Mouse (Mus musculus): ENCODE results near the gene Dtx1. TPM values are rescaled to one million over a fixed set of nuclear protein-coding genes. Genes with fewer than 3 reads are reported as not detected.

Dtx1 gene
- polyA plus RNA-seq, 1 experiment from 2014 or later, result 17.1 TPM

DNA sequence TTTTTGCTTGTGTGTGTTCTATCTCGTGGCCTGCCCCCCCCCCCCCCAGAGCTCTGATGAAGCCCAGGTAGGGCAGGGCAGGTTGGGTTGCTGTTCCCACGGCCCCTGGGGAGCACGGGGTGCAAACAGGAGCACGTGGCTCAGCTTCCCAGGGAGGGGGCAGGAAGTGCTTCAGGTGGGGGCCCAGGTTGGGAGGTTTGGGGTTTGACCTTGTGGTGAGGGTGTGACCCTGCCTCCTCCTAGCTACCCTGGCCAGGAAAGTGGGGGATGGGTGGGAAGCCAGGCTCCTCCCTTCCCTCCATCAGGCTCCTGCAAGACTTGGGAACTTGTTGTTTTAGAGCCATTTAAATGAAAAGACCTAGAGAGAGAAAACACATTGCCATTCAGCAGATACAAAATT is 23.3 kb downstream of the Dtx1 start:
- Histone ChIP-seq H3K27me3 (peaks cover 70% of the 10 kb centered on the region), H3K27ac (replicated peaks) (no peak overlapping the region), H3K36me3 (no peaks in the 10 kb centered on the region), H3K9me3 (no peaks in the 10 kb centered on the region), H3K4me2 (replicated peaks) (no peak overlapping the region), H3K9ac (replicated peaks) (no peak overlapping the region), H3K4me3 (no peak overlapping the region), H3K4me1 (no peaks in the 10 kb centered on the region)
- 57% methylated on average over 4 of the region's 4 CpGs for WGBS
- ATAC-seq (ENCODE audit: low FRiP score, low read depth), result no peak

DNA sequence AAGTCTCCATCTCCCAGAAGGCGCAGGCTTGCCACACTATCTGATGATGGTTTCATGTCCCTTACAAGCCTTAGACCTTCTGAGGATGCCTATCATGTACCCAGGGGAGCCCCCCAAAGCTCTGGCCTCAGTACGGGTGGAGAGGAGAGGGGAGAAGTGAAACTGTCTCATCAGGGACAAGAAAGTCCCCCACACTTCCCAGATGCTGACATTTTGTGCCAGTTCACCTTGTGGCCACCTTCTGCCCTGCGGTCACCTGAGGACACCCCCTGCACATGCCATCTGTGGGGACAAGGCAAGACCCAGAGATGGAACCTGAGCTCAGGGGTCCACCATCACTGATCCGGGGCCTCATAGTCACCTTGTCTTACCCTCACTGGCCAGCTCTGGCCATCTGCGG is 23.8 kb downstream of the Dtx1 start:
- peaks cover 4% of the 10 kb centered on the region for H3K4me1 ChIP-seq
- H3K4me2 ChIP-seq (replicated peaks), result no peak overlapping the region
- H3K4me3 ChIP-seq, result no peak overlapping the region
- H3K27ac ChIP-seq (replicated peaks), result no peak overlapping the region
- H3K27me3 ChIP-seq, result peaks cover 70% of the 10 kb centered on the region
- H3K9ac ChIP-seq (replicated peaks), result no peak overlapping the region
- no peaks in the 10 kb centered on the region for H3K9me3 ChIP-seq
- ATAC-seq (ENCODE audit: low FRiP score, low read depth), result no peak
- 91% methylated on average over 5 of the region's 5 CpGs for WGBS
- H3K36me3 ChIP-seq, result no peaks in the 10 kb centered on the region

DNA sequence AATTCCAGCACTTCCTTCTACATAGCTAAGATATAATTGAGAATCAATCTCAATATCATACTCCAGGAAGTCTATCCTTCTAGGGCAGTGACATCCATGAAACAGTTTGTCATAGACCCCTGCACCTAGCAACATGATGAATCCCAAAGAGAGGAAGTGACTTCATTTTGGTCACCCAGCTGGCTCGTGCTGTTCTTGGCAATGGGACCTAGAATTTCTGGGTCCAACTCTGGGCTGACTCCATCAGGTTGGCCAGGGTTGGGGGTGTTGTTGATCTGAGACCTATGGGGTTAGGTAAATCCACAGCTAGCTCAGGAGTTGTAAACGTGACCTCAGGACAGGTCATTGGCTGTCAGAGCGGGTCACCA is 24.3 kb downstream of the Dtx1 start:
- no peak for ATAC-seq (ENCODE audit: low FRiP score, low read depth)
- H3K27ac ChIP-seq (replicated peaks), result no peak overlapping the region
- no peak overlapping the region for H3K9ac ChIP-seq (replicated peaks)
- H3K36me3 ChIP-seq, result no peaks in the 10 kb centered on the region
- no peak overlapping the region for H3K4me2 ChIP-seq (replicated peaks)
- no peak overlapping the region for H3K4me3 ChIP-seq
- WGBS, result 85% methylated on average over 3 of the region's 3 CpGs
- H3K4me1 ChIP-seq, result peaks cover 8% of the 10 kb centered on the region
- peaks cover 70% of the 10 kb centered on the region for H3K27me3 ChIP-seq
- H3K9me3 ChIP-seq, result no peaks in the 10 kb centered on the region

GRCm38 (mm10) chr5:120686749-120687483 is 24.8 kb downstream of the Dtx1 start:
- Histone ChIP-seq H3K4me1 (peaks cover 10% of the 10 kb centered on the region), H3K27ac (replicated peaks) (no peak overlapping the region), H3K36me3 (no peaks in the 10 kb centered on the region), H3K27me3 (peaks cover 70% of the 10 kb centered on the region), H3K4me3 (no peak overlapping the region), H3K9ac (replicated peaks) (no peak overlapping the region), H3K4me2 (replicated peaks) (no peak overlapping the region), H3K9me3 (no peaks in the 10 kb centered on the region)
- whole genome bisulfite sequencing, result 86% methylated on average over 6 of the region's 6 CpGs
- no peak for ATAC-seq (ENCODE audit: low FRiP score, low read depth)

- no peak overlapping the region for H3K27ac ChIP-seq (replicated peaks)
- ATAC-seq (ENCODE audit: low FRiP score, low read depth), result no peak
- H3K4me3 ChIP-seq, result no peak overlapping the region
- H3K9me3 ChIP-seq, result no peaks in the 10 kb centered on the region
- H3K27me3 ChIP-seq, result peaks cover 68% of the 10 kb centered on the region
- H3K4me1 ChIP-seq, result peaks cover 14% of the 10 kb centered on the region
- 81% methylated on average over 8 of the region's 8 CpGs for WGBS
- no peak overlapping the region for H3K4me2 ChIP-seq (replicated peaks)
- no peak overlapping the region for H3K9ac ChIP-seq (replicated peaks)
- no peaks in the 10 kb centered on the region for H3K36me3 ChIP-seq
Measured at GRCm38 (mm10) chr5:120685678-120686077, 26.0 kb downstream of the Dtx1 start.

DNA sequence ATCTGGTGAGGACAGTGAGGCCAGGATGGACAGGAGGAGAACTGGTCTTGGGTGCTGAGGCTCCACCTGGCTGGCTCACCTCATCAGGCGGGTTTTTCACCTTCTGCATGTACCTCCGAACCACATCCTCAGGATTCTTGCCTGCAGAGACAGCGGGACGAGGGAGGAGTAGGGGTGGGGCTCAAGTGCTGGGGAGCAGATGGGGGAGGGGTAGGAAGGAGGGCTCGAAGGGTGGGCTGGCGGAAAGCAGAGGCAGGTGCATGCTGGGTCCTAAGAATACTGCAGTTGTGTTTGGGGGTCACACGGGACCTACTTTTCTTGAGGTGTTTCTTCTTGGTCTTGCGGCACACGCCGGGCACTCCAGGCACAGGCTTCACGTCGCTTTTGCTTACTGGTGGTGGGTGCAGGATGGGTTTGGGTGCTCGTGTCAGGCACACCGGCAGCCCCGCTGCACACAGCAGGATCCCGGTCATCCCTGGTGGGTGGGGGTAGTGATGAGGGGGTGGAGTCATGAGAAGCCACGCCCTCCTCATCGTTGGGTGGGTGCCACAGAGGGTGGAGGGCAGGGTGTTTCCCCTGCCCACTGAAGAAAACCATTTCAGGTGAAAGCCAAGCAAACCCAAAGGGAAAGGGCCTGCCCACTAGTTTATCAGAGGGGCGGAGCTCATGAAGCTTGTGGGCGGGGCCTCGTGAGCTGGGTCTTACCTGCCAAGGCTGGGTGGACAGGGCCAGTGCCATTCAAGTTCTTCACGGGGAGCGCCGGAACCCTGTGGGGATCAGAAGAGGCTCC is 28.6 kb downstream of the Dtx1 start:
- Histone ChIP-seq H3K9ac (replicated peaks) (no peak overlapping the region), H3K27me3 (peaks cover 67% of the 10 kb centered on the region), H3K36me3 (no peaks in the 10 kb centered on the region), H3K9me3 (no peaks in the 10 kb centered on the region), H3K27ac (replicated peaks) (no peak overlapping the region), H3K4me2 (replicated peaks) (0 out of 2 replicates have a peak overlapping the region, but pooled peaks have one; percentile 3), H3K4me3 (no peak overlapping the region), H3K4me1 (peaks cover 25% of the 10 kb centered on the region)
- ATAC-seq (ENCODE audit: low FRiP score, low read depth), result no peak
- whole genome bisulfite sequencing, result 7% methylated on average over 24 of the region's 24 CpGs

GRCm38 (mm10) chr5:120680918-120681317 is 30.8 kb downstream of the Dtx1 start:
- H3K27ac ChIP-seq (replicated peaks), result peak overlapping the region; percentile 87
- 0 out of 2 replicates have a peak overlapping the region, but pooled peaks have one; percentile 18 for H3K4me3 ChIP-seq
- 86% methylated on average over 18 of the region's 18 CpGs for WGBS
- H3K4me1 ChIP-seq, result peaks cover 25% of the 10 kb centered on the region
- no peaks in the 10 kb centered on the region for H3K36me3 ChIP-seq
- H3K9ac ChIP-seq (replicated peaks), result no peak overlapping the region
- no peaks in the 10 kb centered on the region for H3K9me3 ChIP-seq
- H3K27me3 ChIP-seq, result peaks cover 51% of the 10 kb centered on the region
- H3K4me2 ChIP-seq (replicated peaks), result peak overlapping the region; percentile 44
- no peak for ATAC-seq (ENCODE audit: low FRiP score, low read depth)

GRCm38 (mm10) chr5:120679676-120680555 is 31.8 kb downstream of the Dtx1 start:
- 1% methylated on average over 24 of the region's 24 CpGs for WGBS
- peak overlapping the region; percentile 69 for H3K4me2 ChIP-seq (replicated peaks)
- H3K4me1 ChIP-seq, result peaks cover 29% of the 10 kb centered on the region
- H3K4me3 ChIP-seq, result peak overlapping the region; percentile 42
- H3K27me3 ChIP-seq, result peaks cover 46% of the 10 kb centered on the region
- peak; percentile 87 for ATAC-seq (ENCODE audit: low FRiP score, low read depth)
- H3K9ac ChIP-seq (replicated peaks), result peak overlapping the region; percentile 58
- peak overlapping the region; percentile 87 for H3K27ac ChIP-seq (replicated peaks)
- no peaks in the 10 kb centered on the region for H3K36me3 ChIP-seq
- H3K9me3 ChIP-seq, result no peaks in the 10 kb centered on the region

- H3K9me3 ChIP-seq, result no peaks in the 10 kb centered on the region
- no peak overlapping the region for H3K4me2 ChIP-seq (replicated peaks)
- 27% methylated on average over 2 of the region's 2 CpGs for WGBS
- H3K4me1 ChIP-seq, result peaks cover 28% of the 10 kb centered on the region
- no peak overlapping the region for H3K9ac ChIP-seq (replicated peaks)
- ATAC-seq (ENCODE audit: low FRiP score, low read depth), result no peak
- no peak overlapping the region for H3K4me3 ChIP-seq
- H3K27me3 ChIP-seq, result peaks cover 32% of the 10 kb centered on the region
- no peak overlapping the region for H3K27ac ChIP-seq (replicated peaks)
- H3K36me3 ChIP-seq, result no peaks in the 10 kb centered on the region
Measured at GRCm38 (mm10) chr5:120677516-120677915, 34.2 kb downstream of the Dtx1 start.

DNA sequence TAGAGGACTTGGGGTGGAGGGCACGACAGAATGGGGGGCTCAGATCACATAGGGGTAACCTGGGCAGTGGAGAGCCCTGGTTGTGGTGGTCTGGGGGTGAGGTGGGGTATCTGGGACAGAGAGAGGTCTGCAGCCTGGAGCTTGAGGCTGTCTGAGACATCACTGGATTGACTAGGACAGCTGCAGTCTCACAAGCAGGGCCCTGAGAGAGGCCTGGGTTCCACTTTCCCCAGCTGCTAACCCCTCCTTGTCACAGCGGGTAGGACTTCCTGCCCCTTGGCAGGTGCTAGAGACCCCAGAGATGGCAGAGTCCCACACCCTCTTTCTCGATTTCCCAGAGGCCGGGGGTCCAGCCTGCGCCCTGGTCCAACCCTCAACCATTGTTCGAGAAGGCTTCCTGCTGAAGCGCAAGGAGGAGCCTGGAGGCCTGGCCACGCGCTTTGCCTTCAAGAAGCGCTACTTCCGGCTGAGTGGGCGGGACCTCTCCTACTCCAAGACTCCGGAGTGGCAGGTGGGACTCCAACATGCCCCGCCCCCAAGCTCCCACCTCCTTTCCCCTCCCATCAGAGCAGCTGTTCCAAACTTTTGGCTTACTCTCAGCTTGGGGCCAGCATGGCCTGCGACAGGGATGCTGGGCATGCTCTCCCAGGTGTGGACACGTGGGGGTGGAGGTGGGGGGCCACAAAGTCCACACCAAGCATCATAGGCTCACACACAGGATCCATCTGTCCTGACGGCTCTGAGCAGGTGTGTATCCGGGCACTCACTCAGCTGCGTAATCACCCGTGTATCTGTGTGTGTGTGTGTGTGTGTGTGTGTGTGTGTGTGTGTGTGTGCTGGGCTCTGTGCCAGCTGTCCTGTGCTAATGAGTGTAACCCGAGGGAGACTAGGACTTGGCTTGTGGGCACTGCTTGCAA is 37.2 kb downstream of the Dtx1 start:
- Histone ChIP-seq H3K9ac (replicated peaks) (no peak overlapping the region), H3K9me3 (no peaks in the 10 kb centered on the region), H3K27me3 (peaks cover 16% of the 10 kb centered on the region), H3K36me3 (no peaks in the 10 kb centered on the region), H3K27ac (replicated peaks) (no peak overlapping the region), H3K4me1 (peaks cover 13% of the 10 kb centered on the region), H3K4me3 (no peak overlapping the region), H3K4me2 (replicated peaks) (no peak overlapping the region)
- 33% methylated on average over 21 of the region's 21 CpGs for WGBS
- no peak; the same call in 1 of the 2 replicates for ATAC-seq (ENCODE audit: low FRiP score, low read depth)

GRCm38 (mm10) chr5:120673626-120674025 is 38.1 kb downstream of the Dtx1 start:
- Histone ChIP-seq H3K4me2 (replicated peaks) (no peak overlapping the region), H3K4me3 (no peak overlapping the region), H3K27ac (replicated peaks) (no peak overlapping the region), H3K9me3 (no peaks in the 10 kb centered on the region), H3K9ac (replicated peaks) (no peak overlapping the region), H3K36me3 (no peaks in the 10 kb centered on the region), H3K27me3 (peaks cover 12% of the 10 kb centered on the region), H3K4me1 (0 out of 2 replicates have a peak, but pooled peaks cover 10% of the 10 kb centered on the region)
- no peak for ATAC-seq (ENCODE audit: low FRiP score, low read depth)
- 14% methylated on average over 12 of the region's 12 CpGs for WGBS

Data from midbrain, embryonic 12.5 days (tissue).